ENCODE assay signal across 25 mouse cellular contexts in genomic region chr3:153255910-153256309, GRCm38 (mm10).
"Had no signal": no experiment of that assay in that cellular context is flagged by ENCODE, and none has a peak within 500 bp of the region (broad histone marks: within the 10 kb centered on the region; RNA-seq: fewer than 3 reads in every experiment).

No protein-coding gene starts in this region.

- H3K4me3 ChIP-seq: heart, adult 2 months; heart, embryonic 10.5 days; heart, embryonic 12.5 days; hindbrain, embryonic 10.5 days; hindbrain, embryonic 12.5 days; layer of hippocampus, adult 2 months; limb, embryonic 13.5 days; limb, embryonic 15.5 days; liver, embryonic 12.5 days had no signal

- H3K4me2 ChIP-seq: heart, embryonic 12.5 days; hindbrain, embryonic 12.5 days; hindbrain, embryonic 14.5 days; limb, embryonic 13.5 days; limb, embryonic 15.5 days; liver, embryonic 12.5 days had no signal

- H3K27me3 ChIP-seq: heart, embryonic 12.5 days; hindbrain, embryonic 12.5 days; limb, embryonic 13.5 days; limb, embryonic 15.5 days; liver, embryonic 12.5 days had no signal

- H3K9me3 ChIP-seq: heart, embryonic 10.5 days; heart, embryonic 12.5 days; hindbrain, embryonic 10.5 days; hindbrain, embryonic 12.5 days; limb, embryonic 13.5 days; limb, embryonic 15.5 days; liver, embryonic 12.5 days had no signal

- H3K36me3 ChIP-seq: heart, embryonic 10.5 days; heart, embryonic 12.5 days; hindbrain, embryonic 10.5 days; hindbrain, embryonic 12.5 days; limb, embryonic 13.5 days; limb, embryonic 15.5 days; liver, embryonic 12.5 days had no signal

- H3K27ac ChIP-seq: heart, adult 2 months; heart, embryonic 10.5 days; hindbrain, embryonic 10.5 days; hindbrain, embryonic 12.5 days; hindbrain, embryonic 14.5 days; layer of hippocampus, adult 2 months; limb, embryonic 13.5 days; limb, embryonic 15.5 days; liver, embryonic 12.5 days; liver, embryonic 14.5 days had no signal

- H3K9ac ChIP-seq: heart, embryonic 12.5 days; hindbrain, embryonic 12.5 days; hindbrain, embryonic 14.5 days; limb, embryonic 13.5 days; limb, embryonic 15.5 days; liver, embryonic 12.5 days; liver, embryonic 14.5 days had no signal

- ATAC-seq: hindbrain, embryonic 16.5 days; inflammation-experienced regulatory T-cells, adult 6 months; intestine, postnatal 0 days; liver, embryonic 12.5 days had no signal

- H3K4me1 ChIP-seq: heart, embryonic 10.5 days; heart, embryonic 12.5 days; limb, embryonic 13.5 days; limb, embryonic 15.5 days; liver, embryonic 12.5 days had no signal

- DNase-seq: gastrocnemius, postnatal 10 days; gastrocnemius, postnatal 25 days; heart, adult 2 months; heart, postnatal 10 days; heart, postnatal 4 days; kidney, adult 18-20 months; kidney, adult 8-10 months; kidney, postnatal 10 days; kidney, postnatal 25 days; kidney, postnatal 4 days; layer of hippocampus, postnatal 36 days; left cerebral cortex, postnatal 4 days had no signal
